Mouse (Mus musculus): Measurements from ENCODE around the gene Gm11060.

The Gm11060 gene

DNA sequence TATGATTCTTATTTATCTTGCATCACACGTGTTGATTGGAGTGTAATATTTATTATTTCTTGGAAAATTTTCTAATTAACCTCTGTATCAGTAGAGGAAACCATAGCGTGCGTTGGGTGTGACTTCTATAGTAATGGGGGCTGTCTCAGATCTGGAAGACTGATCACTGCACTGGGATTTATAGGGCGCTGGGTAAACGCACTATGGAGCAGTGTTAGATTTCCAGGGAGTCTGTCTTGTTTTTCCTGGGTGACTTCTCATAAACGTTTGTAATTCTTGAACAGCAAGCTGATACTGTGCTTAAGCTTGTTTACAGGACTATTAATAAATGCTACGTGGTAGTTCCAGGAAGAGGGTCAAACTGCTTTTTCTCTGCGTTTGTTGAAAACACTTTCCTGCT is 25.9 kb downstream of the Gm11060 start:
- no peak for DNase-seq (ENCODE audit: inconsistent ontology term)

DNA sequence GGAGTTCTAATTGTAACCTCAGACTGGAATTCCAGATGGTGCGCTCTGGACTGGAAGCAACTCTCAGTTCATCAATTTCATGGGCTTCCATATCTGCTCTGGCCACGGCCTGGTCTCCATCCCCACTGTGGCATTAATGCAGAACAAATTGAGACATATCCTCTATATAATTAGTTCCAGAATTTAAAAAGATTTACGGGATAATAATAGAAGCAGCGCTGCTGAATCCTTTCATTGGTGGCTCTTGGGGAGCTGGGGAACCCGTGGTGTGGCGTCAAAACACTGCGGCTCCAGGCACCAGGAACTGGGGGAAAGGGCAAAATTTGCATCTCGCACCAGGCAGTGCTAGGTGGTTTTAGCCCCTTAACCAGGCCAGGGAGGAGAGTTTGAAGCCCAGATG is 30.4 kb downstream of the Gm11060 start:
- DNase-seq (ENCODE audit: inconsistent ontology term), result no peak

DNA sequence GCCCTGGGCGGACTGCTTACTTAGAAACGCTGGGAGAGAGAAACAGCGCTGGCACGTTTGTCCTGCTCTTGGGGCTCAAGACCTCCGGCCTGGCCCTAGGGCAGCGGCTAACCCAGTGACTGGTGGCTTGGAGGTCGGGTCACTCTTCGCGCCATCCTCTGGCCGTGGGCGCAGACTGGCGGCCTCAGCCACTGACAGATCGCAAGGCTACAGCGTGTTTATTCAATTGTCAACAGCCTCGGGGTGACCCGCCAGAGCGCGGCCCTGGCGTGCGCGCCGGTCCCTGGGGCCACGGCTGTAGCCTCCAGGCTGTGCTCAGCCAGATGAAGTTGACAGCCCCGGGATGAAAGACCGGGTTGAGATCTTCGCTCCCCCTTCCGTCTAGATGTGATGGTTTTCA is 31.1 kb downstream of the Gm11060 start:
- DNase-seq (ENCODE audit: inconsistent ontology term), result peak; percentile 48

DNA sequence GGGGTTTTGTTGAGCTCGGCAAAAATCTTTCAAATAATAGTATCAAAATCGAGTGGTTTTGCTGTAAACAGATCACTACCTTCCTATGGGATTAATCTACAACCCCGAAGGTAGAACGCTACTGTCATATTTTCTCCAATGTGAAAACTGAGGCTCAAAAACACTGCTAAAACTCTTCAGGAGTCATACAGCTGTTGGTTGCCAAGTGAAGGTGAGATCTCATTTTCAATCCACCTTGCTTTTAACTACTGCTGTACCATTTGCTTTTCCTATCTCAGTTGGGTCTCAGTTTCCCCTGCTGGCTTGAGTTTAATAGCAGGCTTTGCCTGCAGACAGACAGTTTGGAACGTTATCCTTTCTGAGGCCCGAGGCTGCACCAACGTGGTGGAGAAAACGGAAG is 31.6 kb downstream of the Gm11060 start:
- DNase-seq (ENCODE audit: inconsistent ontology term), result no peak

DNA sequence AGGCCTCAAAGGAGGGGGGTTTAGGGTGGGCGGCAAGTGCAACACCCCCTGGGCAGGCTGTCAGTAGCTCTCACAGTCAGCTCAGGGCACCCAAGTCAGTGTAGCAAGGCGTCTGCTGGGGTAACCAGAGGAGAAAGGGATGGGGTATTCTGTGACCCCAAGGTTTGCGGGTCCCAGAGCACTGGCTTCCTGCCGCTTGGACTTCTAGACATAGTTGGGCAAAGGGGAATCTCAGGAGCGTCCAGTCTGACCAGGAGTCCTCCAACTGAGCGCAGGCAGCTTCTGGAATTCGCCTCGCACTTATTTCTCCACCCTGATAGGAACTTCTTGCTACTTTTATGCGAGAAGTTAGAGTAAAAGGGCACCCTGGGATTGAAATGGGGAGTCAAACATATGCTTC is 32.1 kb downstream of the Gm11060 start:
- DNase-seq (ENCODE audit: inconsistent ontology term), result no peak

DNA sequence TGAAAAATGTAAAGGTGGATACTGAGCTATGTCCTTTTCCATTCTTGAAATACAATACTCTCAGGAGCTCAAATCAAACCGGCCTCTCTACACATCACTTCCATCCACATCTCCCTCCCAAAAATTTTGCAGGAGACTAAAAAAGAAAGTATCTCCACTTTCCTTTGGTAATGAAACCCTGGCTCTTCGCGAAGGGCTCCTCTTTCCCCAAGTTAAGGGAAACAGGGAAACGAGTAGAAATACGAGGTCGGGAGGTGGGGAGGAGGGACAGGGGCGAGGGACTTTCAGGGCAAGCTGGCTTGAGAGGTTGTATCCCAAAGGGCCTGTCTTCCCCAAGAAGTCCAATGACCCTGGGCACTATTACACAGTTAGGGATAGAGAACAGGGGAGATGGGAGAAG is 32.6 kb downstream of the Gm11060 start:
- DNase-seq (ENCODE audit: inconsistent ontology term), result no peak

DNA sequence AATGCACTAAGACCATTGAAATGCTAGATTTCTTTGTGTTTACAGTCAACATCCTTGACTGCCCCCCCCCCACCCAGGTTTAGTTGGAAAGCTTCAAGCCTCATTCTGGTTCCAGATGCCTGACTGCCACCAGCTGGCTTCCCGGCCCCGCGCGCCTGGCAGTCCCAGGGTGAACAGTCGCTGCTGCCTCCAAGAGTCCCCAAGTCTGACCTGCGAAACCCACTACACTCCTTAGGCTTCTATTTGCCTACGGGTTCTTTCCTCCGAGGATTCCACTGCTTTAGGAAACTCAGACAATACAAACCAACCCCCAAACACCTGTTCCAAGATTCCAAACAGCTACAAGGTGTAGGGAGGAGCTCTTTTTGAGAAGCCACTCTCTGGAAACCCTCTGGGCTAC is 33.4 kb downstream of the Gm11060 start:
- DNase-seq (ENCODE audit: inconsistent ontology term), result no peak

DNA sequence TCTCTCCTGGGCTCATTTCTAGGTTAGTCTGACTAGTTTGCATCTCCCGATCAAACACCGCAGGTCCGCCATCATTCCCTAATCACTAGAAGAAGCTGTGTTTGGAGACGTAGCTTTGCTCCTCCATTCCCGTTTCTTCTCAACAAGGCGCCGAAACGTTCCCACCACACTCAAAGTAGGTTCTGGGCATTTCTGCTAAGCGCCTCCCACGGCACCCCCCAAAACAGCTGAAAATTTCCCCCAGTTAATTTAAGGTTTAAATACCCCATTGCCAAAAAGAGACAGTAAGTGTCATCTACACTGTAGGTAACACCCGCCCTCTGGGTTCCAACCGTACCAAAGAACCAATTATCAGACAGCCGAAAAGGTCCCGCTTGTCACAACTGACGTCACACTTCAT is 33.8 kb downstream of the Gm11060 start:
- no peak for DNase-seq (ENCODE audit: inconsistent ontology term)

DNA sequence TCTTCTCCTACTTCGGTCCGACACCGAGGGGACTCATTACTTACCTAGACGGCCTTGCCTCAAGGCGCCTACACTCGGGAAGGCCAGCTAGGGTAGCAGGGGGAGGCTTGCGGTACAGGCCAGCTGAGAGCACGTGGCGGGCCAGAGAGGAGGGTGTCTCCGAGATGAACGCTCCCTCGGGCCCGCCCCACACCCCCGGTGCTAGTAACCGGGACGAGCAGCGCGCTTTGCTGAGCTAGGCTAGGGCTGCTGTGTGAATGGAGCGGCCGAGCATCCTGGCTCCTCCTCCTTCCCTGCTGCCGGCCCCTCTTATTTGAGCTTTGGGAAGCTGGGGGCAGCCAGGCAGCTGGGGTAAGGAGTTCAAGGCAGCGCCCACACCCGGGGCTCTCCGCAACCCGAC is 34.5 kb downstream of the Gm11060 start, which contains the start of gene Wt1:
TSS of gene Wt1 (plus strand) at position 251 of the 400 bp plus-strand sequence.
- no peak for DNase-seq (ENCODE audit: inconsistent ontology term)

DNA sequence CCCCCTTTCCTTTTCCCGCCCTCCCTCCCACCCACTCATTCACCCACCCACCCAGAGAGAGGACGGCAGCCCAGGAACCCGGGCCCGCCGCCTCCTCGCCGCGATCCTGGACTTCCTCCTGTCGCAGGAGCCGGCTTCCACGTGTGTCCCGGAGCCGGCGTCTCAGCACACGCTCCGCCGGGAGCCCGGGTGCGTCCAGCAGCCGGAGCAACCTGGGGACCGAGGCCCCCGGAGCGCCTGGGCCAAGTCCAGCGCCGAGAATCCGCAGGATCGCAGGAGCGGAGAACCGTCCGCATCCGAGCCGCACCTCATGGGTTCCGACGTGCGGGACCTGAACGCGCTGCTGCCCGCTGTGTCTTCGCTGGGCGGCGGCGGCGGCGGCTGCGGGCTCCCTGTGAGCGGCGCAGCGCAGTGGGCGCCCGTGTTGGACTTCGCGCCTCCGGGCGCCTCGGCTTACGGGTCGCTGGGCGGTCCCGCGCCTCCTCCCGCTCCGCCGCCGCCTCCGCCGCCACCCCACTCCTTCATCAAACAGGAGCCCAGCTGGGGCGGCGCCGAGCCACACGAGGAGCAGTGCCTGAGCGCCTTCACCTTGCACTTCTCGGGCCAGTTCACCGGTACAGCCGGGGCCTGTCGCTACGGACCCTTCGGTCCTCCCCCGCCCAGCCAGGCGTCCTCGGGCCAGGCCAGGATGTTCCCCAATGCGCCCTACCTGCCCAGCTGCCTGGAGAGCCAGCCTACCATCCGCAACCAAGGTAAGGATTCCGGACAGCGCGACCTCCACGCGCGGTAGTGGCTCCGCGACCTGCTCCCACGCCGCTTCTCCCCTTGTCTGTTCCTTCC is 35.1 kb downstream of the Gm11060 start:
- DNase-seq (ENCODE audit: inconsistent ontology term), result no peak

DNA sequence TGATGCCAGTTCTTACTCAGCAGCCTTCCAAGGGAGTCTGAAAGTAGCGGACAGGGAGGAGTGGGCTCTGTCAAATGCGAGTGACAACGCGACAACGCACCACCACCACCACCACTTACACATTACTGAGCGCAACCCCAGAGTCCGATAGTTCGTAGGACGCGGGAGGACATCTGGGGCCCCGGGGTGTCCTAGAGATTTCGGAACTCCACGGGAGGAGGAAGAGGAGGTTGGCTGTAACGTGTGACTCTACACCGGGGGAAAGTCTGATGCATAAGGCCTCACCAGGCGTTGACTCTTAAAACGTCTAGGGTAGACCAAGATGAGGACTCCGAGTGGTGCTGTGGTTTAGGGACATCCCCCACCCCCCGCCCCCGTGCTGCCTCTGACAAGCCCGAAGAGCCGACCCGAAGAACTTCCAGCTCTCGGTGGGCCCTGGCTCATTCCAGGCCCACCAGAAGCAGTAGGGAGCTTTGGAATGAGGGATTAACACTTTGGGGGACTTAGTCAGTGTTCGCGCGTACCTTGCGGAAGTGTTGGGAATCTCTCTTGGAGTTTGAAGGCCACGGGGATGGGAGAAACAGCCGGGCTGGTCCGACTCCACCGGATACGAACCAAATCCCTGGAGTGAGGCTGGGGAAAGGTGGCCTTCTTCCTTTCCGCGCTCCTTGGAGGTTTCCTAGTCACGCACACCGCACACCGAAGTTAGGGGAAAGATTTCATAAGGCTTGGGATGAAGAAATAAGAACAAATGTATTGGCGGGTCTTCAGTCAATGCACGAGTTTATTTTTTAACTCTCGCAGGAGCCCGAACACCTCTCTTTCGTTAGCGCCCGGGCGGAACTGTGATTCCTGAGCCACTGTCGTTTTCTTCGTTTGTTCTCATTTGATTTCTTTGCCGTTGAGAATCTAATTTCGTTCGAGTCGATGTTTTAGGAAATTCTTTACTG is 36.0 kb downstream of the Gm11060 start:
- DNase-seq (ENCODE audit: inconsistent ontology term), result peak; percentile 32

DNA sequence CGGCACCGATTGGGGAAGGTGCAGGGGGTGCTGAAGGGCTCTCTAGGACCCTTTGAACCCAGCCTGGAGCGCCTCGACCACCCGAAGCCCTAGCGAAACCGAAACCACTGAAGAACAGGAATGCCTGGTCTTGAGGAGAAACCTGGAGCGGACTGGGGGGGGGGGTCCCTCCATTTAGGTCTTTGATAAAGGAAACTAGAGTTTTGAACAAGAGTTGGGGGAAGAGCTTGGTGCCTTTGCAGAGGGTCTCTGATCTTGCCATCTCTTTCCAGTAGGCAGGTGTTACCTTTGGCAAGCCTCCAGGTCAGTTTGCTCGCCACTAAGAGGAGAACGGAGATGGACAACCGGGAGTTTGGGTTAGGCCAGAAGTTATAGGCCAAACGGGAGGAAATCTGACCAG is 36.7 kb downstream of the Gm11060 start:
- DNase-seq (ENCODE audit: inconsistent ontology term), result no peak

DNA sequence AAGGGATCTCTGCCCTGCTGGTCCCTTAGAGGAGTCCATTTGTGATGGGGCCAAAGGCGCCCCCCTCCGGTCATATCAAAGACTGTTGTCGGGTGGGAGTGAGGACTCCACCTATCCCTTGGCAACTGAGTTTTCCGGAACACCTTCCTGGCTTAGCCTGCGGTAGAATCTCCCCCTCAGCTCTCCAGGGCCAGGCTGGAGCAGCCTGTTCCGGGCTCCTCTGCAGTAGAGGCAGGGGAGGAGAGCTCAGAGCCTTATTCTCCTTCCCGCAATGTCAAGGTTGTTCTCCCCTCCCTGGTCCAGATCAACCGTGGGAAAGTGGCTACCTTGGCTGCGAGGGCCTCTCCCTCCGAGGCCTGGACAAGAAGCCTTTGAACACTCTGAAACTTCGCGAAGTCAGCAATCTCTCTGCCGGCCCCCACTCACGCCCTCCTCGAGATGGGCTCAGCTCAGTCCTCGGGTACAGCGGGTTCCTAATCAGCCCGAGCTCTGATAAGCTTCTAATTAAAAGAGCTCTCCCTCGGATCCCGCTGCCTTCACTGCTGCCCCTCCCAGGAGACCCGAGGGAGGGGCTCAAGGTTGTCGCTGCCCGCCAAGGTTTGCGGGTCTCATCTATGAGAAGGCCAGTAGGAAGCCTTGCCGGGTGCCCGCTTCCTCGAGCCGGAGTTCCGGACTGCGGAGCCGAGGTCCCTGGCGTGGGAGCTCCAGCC is 38.7 kb downstream of the Gm11060 start:
- DNase-seq (ENCODE audit: inconsistent ontology term), result no peak

DNA sequence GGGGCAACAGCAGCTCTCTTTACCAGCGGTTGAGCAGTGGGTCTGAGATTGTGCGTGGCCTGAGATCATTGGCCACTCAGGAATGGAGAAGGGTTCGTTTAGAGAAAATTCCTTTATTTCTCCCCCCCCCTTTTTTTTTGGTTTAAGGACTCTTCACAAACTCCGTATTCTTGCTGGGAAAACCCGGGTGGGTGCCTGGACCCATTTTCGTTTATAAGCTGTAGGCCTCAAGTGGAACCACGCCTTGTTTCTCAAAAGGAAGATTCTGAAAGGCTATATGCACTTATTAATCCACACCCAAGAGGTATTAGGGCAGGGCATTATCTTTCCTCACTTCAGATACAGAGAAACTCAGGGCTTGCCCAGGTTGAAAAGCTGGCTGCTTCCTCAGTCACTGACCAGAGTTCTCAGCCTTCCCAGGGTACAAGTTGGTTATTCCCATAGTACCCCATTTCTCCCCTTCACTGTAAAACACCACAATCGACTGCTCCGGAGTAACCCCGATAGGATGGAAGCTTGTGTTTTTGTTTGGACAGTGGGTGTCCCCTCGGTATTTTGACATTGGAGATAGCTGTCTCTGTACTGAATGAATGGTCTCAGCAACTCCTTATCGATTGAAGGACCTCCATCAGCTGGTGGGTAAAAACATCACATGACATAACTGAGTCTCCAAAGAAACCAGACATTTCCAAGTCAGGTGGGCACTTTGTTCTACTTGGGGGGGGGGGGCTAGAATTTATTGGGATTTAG is 39.4 kb downstream of the Gm11060 start:
- DNase-seq (ENCODE audit: inconsistent ontology term), result no peak

DNA sequence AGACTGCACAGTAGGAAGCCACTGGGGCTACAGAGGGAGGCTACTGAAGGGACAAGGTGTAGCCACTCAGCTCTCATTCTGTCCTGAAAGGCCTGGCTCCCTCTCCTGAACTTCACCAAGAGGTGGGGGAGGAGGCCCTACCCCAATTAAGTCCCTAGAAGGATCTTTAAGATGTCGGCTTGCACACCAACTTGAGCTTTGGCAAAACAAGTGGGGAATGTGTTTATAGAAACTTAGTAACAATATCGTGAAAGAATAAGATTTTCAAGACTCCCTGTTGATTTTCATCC is 39.9 kb downstream of the Gm11060 start:
- no peak for DNase-seq (ENCODE audit: inconsistent ontology term)

DNA sequence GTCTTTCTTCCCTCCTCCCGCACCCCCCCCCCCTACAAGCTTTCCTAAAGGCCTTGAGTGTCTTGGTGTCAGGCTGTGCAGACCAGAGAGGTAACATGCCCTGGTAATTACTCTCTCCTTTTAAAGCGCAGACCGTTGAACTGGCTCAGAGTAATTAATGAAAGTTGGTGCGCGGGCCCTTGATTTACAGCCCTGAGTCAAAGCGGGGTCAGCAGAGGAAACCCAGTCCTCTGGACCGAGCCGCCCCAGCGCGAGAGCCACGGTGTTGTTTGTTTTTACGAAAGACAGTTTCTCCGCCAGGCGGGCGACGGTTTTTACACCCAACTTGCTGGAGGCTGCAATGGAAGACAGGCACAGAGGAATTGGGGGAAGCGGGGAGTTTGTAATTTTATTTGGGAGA is 40.5 kb downstream of the Gm11060 start:
- DNase-seq (ENCODE audit: inconsistent ontology term), result no peak

DNA sequence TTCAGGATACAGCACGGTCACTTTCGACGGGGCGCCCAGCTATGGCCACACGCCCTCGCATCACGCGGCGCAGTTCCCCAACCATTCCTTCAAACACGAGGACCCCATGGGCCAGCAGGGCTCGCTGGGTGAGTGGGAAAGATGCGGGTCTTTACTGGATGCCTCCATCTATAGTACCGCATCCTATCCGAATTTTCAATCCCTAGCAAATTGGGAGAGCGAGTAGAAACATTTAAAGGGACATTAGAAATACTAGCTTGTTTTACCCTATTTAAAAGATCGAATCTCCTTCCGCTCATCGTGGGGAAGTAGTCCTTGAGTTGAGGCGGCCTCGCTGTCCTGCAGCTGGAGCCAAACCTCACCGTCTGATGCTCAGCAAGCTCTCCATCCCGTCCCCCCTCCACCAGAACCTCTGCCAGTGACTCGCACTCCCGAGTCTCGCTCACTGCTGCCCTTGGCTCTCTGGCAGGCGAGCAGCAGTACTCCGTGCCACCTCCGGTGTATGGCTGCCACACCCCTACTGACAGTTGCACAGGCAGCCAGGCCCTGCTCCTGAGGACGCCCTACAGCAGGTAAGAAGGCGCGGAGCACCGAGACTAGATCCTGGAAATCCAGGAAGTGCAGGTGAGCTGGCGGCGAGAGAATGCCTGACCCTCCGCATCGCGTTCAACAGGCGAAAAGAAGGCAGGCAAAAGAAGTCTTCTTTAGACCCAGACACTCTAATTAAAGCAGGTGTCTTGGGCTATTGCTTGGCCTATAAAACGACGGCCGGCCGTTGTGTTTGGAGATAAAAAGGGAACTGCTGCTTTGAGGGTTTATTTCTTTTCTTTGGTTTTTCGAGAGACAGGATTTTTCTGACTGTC is 41.3 kb downstream of the Gm11060 start:
- no peak for DNase-seq (ENCODE audit: inconsistent ontology term)

DNA sequence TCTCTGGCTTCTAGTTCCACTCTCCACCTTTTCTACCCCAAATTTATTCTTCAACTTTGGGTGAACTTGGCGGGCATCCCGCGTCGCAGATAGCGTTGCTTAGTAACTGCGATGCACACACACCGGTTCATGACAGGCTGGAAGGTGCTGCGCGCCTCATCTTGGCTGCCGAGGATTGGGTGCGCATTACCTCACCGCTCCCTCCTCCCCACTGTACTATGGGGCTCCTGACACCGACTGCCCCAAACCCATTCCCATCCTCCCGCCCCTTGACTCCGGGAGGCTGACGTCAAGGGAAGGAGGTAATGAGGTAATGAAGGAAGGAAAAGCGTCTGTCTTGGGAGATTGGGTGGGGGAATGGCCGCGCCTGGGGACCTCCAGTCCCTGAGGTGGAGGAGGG is 42.5 kb downstream of the Gm11060 start:
- DNase-seq (ENCODE audit: inconsistent ontology term), result no peak

DNA sequence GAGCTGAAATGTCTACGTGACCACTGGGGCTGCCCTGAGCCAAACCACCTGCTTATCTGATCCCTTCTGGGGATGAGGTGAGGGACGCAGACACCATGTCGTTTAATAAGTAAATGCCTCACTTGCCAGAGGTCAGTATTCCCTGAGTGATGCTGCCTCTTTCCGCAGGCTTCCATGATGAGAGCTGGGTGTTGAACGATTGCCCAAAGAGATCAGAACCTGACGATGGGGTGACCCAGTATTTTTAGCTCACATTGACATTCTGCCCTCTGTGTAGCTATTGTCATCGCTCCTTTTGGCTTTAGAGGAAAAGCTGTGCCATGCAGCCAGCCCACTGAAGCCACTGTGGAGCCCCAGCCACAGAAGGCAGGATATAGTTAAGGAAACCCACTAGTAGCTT is 47.7 kb downstream of the Gm11060 start:
- DNase-seq (ENCODE audit: inconsistent ontology term), result no peak

DNA sequence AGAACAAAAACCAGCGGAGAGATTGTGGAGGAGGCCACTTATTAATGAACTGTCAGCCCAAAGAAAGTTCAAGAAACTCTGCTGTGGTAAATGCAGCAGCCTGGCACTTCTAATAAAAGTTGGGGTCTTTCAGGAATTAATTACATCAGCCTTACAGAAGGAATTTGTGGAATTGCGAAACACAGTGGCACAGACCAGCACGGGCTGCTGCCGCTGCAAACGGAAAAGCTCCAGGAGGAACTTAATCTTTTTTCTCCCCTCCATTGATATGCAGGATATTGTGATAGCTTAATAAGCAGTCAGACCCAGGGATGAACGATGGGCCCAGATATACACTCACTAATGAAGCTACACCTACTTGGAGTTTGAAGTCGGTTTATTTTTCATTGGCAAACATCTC is 49.6 kb downstream of the Gm11060 start:
- no peak for DNase-seq (ENCODE audit: inconsistent ontology term)

All from Muller cell, postnatal 12 days (primary cell).